Mouse (Mus musculus): ENCODE data around the gene Aldh2. TPM values are rescaled to one million over a fixed set of nuclear protein-coding genes. Genes with fewer than 3 reads are reported as not detected.

The Aldh2 gene
- total RNA-seq, 1 experiment from 2014 or later: 532 TPM

DNA sequence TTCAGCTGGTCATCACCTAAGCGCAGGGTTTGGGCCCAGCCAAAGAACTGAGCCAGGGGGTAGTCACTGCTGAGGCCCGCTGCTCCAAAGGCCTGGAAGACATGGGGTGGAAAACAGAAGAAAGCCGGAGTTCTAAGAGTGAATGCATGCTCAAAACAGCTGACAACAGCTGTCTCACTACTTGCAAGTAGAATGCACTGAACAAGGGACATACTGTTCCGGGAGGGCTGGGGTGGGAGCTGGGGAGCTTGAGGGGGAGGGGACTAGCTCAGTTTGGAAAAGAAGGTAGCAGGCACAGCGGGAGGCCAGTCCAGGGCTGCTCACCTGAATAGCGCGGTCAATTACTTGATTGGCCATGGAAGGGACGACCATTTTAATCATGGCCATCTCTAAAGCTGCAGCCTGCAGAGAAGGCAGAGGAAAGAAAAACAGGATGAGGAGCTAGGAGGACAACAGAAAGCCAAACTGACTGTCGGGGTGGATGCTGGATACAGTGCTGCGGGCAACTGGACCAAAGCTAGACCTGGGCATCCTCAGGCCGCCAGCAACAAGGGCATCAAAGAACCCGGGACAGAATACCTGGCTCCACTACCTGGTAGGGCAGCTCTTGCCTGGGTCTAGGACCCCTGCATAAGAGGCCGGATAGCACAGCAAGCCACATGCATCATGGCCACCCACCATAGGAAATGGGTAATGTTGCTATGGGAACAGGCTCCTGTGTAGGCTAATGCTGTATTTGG, 5.4 kb upstream of the Aldh2 start:
- ATAC-seq (replicated peaks in 1 of 2; ENCODE audit: insufficient read depth in 1 of 2, low FRiP score in 2 of 2, low TSS enrichment in 1 of 2, low read depth in 1 of 2, poor library complexity in 2 of 2, severe bottlenecking in 2 of 2): no peak

DNA sequence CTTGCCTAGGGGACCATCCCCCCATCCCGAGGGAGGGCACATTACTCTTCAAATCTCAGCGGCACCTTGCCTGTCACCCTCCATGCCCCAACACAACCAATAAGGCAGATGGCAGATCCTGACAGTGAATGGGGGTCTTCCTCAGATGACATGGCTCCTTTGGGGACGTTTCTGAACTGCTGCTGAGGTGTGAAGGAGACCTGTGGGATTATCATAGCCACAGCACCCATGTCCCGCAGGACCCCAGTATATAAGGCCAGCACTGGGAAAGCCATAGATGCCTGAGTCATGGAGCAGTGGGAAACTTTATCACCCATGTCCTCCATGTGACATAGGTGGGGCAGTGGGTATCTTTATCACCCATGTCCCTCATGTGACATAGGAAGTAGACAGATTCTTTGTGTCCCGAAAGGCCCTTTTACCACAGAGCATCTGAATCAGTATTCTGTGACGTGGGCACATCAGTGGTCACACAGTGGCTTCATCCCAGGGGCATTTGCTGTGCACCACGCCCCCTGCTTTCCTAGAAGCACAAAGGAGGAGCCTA, 4.4 kb upstream of the Aldh2 start:
- ATAC-seq (replicated peaks in 1 of 2; ENCODE audit: insufficient read depth in 1 of 2, low FRiP score in 2 of 2, low TSS enrichment in 1 of 2, low read depth in 1 of 2, poor library complexity in 2 of 2, severe bottlenecking in 2 of 2): no peak

DNA sequence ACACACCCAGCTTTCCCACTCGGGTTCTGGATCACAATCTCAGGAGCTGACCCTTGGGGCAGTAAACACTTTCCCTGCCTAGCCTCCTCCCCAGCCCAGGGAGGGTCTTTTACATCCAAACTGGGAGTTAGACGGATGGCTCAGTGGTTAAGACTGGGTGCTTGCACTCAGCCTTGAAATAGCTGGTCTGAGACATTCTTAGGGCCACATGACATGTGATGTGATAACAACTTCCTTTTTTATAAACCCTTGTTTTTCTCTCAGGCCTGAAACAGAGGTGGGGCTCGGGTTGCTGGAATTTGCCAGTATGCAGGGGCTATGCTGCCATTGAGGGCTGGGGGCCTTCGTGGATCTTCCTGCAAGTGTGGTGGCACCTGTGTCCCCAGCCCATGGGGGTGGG, 3.7 kb upstream of the Aldh2 start:
- ATAC-seq (replicated peaks in 1 of 2; ENCODE audit: insufficient read depth in 1 of 2, low FRiP score in 2 of 2, low TSS enrichment in 1 of 2, low read depth in 1 of 2, poor library complexity in 2 of 2, severe bottlenecking in 2 of 2): no peak

DNA sequence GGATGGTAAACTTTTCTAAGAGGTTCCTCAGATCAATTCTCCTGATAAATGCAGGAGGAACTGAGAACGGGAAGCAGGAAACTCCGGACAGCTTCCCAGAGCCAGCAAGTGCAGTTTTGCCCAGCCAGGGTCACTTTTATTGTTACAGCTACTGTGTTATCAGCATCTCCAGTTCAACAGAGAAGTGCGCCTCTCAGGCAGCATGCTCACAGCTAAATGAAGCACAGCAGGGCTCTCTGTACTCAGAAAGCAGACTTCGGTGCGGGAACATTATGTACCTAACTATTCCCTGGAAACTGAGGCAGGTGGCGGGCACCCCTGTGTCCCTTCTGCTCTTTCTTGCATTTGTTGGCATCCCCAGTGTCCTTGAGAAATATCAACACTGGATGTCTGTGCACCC, 2.6 kb upstream of the Aldh2 start:
- no peak for ATAC-seq (replicated peaks in 1 of 2; ENCODE audit: insufficient read depth in 1 of 2, low FRiP score in 2 of 2, low TSS enrichment in 1 of 2, low read depth in 1 of 2, poor library complexity in 2 of 2, severe bottlenecking in 2 of 2)

DNA sequence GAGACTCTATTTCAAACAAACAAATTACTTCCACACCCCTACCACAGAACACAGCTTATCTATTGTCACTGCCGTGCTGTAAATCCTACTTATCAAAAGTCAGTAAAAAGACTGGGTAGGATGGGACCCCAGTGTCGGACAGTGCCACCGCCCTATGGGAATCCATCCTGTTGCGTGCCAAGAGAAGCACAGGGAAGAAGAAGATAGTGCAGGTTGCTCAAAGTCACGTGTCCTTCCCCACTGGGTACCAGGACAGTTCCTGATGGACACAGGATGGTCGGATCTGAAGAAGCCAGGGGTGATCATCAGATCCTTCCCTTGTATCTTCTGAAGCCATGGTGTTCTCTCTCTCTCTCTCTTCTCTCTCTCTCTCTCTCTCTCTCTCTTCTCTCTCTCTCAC, 2.1 kb upstream of the Aldh2 start:
- no peak for ATAC-seq (replicated peaks in 1 of 2; ENCODE audit: insufficient read depth in 1 of 2, low FRiP score in 2 of 2, low TSS enrichment in 1 of 2, low read depth in 1 of 2, poor library complexity in 2 of 2, severe bottlenecking in 2 of 2)

DNA sequence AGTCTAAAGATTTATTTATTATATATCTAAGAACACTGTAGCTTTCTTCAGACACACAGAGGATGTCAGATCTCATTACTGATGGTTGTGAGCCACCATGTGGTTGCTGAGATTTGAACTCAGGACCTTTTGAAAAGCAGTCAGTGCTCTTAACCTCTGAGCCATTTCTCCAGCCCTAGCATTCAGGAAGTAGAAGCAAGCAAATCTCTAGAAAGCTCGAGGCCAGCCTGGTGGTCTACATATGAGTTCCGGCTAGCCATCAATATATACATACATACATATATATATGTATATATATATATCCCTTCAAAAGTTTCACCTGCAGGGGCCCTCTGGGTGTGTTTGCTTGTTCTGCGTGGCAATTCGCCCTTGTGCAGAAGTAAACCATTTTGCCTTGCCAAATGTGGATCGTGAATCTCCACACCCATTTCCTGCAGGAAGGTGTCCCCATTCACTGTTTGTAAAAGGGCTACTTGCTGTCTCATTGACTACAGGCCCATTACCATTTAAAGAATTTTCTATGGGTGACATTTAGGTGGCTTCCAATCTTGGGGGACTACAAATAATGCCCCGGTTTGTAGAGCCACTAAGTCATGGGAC, 1.2 kb upstream of the Aldh2 start:
- ATAC-seq (replicated peaks in 1 of 2; ENCODE audit: insufficient read depth in 1 of 2, low FRiP score in 2 of 2, low TSS enrichment in 1 of 2, low read depth in 1 of 2, poor library complexity in 2 of 2, severe bottlenecking in 2 of 2): no peak

DNA sequence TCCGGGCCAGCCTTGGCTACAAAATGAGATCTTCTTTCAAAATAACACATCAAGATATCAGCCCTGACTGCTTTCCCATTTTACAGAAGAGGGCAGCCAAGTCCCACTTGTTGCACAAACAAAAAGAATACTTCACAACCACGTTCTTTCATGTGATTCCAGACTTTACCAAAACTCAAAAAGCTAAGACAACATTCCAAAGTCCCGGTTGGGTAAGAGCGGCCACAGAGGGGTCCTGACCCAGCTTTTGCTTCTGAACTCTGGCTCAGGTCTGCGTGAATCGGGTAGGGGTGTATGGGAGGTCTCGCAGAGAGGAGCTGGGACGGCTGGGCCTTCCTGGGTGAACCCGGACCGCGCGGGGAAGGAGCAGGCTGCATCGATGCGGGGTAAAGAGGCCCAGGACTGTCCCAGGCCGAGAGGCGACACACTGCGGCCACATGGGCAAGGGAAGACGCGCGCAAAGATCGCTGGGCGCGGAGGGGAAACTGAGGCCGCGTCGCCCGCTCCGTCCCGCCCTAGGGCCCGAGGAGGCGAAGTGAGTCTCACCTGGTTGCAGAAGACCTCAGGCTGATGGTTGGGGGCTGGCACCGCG, 712 bp downstream of the Aldh2 start:
- no peak for ATAC-seq (replicated peaks in 1 of 2; ENCODE audit: insufficient read depth in 1 of 2, low FRiP score in 2 of 2, low TSS enrichment in 1 of 2, low read depth in 1 of 2, poor library complexity in 2 of 2, severe bottlenecking in 2 of 2)

DNA sequence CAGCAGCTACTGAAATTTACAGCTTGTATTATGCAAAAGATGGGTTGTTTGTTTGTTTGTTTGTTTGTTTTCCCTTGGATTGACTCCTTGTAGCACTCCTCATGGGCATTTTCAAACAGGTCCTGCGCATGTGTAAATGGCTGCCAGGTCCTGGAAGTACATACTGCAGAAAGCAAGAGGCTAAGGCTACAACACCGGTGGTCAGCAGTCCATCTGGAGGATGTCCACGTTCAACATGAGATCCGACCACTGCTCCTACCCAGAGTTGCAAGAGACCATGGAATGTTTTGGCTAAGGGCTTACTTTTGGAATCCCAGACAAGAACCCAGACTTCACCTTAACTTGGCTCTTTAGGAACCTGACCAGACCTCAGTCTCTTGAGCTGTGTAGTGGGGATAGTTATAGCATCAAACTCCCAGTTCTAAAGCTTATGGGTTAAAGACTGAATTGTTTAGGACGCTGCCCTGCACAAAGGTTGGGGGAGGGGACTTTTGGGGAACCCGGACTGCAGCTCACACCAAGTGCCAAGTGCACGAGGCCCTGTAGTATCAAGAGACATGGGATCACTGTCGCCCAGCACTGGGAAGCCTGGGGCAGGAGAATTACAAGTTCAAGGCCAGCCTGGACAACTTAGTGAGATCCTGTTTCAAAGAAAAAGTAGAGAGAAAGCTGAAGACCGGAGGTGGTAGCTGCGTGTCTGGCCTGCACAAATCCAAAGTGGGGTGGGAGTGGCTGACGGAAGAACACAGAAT, 1.4 kb downstream of the Aldh2 start:
- ATAC-seq (replicated peaks in 1 of 2; ENCODE audit: insufficient read depth in 1 of 2, low FRiP score in 2 of 2, low TSS enrichment in 1 of 2, low read depth in 1 of 2, poor library complexity in 2 of 2, severe bottlenecking in 2 of 2): no peak

DNA sequence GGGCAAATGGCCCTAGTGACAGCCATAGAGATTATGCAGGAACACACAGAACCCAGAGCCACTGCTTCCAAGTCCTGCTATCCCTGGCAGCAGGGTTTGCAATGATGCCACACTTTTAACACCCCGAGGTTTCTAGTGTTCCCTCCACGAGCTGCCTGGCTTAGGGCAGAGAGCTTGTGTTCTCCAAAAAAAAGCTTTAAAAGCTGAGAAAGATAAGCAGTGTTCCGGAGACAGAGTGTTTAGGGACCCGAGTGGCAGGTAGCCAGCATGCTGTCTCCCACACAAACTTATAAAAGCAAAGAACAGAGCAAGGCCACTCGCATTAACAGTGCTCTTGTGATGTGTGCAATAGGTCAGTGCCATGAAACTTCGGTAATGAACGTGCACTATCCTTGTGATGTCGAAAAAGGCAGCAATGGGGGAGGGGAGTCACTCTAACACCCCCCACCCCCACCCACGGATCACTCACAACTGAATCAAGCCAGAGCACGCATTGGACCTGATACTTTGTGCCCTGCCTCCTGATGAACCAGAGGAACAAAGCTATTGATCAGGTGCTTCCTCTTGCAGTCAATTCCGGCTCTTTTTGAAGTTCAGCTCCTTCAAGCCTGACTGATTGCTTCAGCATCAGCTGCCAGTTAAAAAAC, 2.1 kb downstream of the Aldh2 start:
- ATAC-seq (replicated peaks in 1 of 2; ENCODE audit: insufficient read depth in 1 of 2, low FRiP score in 2 of 2, low TSS enrichment in 1 of 2, low read depth in 1 of 2, poor library complexity in 2 of 2, severe bottlenecking in 2 of 2): no peak

DNA sequence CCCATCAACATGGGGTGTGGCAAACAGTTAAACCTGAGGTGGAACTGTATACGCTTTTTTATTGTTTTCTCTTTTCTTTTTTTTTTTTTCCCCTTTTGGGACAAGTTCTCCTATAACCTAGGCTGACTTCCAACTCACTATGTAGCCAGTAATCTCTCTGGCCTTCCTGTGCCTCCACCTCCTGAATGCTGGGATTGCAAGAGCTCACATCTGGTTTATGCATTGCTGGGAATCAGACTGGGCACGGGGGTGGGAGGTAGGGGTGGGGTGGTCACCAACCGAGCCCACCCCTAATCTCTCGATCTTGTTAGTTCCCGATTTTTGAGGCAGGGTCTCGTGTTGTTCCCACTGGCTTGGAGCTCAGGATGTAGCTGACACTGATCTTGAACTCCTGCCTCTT, 3.7 kb downstream of the Aldh2 start:
- ATAC-seq (replicated peaks in 1 of 2; ENCODE audit: insufficient read depth in 1 of 2, low FRiP score in 2 of 2, low TSS enrichment in 1 of 2, low read depth in 1 of 2, poor library complexity in 2 of 2, severe bottlenecking in 2 of 2): no peak

DNA sequence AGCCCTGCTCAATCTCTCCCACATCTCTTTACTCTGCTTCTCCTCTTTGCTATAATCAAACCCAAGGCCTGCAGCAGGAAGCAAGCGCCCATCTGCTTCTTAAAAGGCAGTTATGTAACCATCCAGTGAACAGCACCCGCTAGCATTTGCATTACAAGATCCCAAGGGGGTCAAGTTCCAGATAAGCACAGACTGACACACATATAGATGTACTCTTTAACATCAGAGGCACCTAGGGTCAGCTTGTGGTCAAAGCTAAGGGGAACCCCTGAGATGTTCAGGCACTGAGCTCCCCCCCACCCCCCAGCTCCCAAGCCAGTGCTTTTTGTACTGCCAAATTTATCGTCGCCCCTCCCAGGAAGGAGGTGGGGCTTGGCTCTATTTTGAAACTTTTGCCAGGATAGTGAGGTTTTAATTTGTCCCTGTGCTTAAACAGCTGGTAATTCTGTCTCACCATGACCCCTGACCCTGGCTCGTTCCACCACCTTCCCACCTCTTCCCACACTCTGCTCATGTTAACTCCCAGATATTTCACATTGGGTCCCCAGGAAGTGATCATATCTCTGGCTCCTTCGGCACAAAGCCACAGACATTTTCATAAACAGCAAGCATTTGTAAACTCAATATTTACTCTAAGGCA, 7.1 kb downstream of the Aldh2 start:
- peak; percentile 24 to 38; a peak in 3 of 4 replicates for ATAC-seq (replicated peaks in 1 of 2; ENCODE audit: insufficient read depth in 1 of 2, low FRiP score in 2 of 2, low TSS enrichment in 1 of 2, low read depth in 1 of 2, poor library complexity in 2 of 2, severe bottlenecking in 2 of 2)

DNA sequence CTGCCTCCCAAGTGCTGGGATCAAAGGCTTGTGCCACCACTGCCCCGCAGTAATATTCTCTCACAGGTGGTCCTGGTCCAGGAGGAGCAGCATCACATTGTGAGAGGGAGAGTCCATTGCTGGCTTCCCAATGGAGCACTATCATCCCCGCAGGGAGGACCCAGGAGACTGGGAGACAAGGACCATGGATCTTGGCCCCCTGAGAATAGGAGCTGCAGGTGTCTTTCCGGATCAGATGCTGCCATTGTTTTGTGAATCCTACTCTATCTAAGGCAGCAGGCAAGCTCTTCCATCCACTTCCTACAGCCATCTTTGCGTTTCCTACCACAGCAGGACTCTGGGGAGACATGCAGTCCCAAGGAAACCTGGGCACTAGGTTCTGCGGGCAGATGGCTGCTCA, 7.9 kb downstream of the Aldh2 start:
- no peak for ATAC-seq (replicated peaks in 1 of 2; ENCODE audit: insufficient read depth in 1 of 2, low FRiP score in 2 of 2, low TSS enrichment in 1 of 2, low read depth in 1 of 2, poor library complexity in 2 of 2, severe bottlenecking in 2 of 2)

DNA sequence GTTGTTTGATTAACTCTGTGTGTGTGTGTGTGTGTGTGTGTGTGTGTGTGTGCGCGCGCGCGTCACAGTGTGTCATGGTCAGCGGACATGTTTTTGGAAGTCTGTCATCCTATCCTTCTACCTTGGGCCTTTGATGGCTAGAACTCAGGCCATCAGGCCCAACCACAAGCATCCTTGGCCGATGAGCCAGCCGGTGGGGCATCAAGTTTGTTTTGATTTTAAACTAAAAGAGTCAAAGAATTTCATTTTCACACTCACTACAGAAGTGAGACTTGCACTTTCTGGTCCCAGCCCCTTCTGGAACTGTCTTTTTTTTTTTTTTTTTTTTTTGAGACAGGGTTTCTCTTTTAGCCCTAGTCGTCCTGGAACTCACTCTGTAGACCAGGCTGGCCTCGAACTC, 8.6 kb downstream of the Aldh2 start:
- no peak for ATAC-seq (replicated peaks in 1 of 2; ENCODE audit: insufficient read depth in 1 of 2, low FRiP score in 2 of 2, low TSS enrichment in 1 of 2, low read depth in 1 of 2, poor library complexity in 2 of 2, severe bottlenecking in 2 of 2)

DNA sequence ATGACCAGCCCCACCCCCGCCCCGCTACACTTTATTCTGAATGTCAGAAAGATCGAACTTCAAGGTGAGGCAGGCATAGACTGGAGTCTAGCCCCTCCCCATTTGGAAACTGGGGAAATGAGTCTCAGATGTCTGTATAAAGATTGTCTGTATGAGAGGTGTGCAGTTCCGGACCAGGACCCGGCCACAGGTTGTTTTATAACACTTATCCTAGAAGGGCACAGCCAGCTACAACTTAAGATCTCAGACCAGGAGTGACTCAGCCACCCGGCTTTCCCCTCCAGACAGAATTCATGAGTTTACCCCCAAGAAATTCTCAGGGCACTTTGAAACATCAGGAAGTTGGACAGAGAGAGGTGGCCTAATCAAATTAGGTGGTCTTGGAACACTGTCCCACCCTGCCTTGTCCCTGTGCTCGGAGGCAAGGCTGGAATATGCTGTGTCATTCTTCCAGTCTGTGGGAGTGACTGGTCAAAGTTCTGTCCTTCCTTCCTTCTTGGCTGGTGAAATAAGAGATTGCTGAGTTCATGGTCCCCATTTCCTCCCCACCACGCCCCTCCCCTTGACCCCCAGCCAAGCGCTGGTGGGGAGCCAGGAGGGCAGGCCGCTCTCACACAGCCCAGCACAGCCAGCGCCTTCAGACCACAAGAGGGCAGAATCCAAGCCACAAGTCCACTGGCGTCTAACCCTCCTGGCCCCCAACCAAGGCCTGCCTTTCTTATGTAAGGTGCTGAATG, 9.7 kb downstream of the Aldh2 start:
- ATAC-seq (replicated peaks in 1 of 2; ENCODE audit: insufficient read depth in 1 of 2, low FRiP score in 2 of 2, low TSS enrichment in 1 of 2, low read depth in 1 of 2, poor library complexity in 2 of 2, severe bottlenecking in 2 of 2): peak; percentile 82 to 89

DNA sequence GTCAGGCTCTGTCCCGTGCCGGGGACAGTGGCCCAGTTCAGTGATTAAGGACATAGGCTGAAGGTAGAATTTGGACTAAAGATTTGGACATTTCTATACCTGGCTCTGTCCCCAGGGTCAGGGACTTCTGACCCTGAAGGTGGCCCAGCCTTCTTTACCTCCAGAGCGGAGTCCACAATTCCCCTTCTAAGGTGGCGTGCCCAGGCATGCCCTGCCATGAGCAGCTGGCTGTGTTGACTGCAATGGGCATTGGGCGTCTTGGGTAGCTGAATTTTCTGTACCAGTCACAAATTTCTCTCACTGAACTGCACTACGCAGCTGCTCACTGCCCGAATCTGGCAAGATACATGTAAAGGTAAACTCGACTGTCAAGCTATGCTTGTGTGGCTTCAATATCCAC, 11.7 kb downstream of the Aldh2 start:
- ATAC-seq (replicated peaks in 1 of 2; ENCODE audit: insufficient read depth in 1 of 2, low FRiP score in 2 of 2, low TSS enrichment in 1 of 2, low read depth in 1 of 2, poor library complexity in 2 of 2, severe bottlenecking in 2 of 2): no peak

DNA sequence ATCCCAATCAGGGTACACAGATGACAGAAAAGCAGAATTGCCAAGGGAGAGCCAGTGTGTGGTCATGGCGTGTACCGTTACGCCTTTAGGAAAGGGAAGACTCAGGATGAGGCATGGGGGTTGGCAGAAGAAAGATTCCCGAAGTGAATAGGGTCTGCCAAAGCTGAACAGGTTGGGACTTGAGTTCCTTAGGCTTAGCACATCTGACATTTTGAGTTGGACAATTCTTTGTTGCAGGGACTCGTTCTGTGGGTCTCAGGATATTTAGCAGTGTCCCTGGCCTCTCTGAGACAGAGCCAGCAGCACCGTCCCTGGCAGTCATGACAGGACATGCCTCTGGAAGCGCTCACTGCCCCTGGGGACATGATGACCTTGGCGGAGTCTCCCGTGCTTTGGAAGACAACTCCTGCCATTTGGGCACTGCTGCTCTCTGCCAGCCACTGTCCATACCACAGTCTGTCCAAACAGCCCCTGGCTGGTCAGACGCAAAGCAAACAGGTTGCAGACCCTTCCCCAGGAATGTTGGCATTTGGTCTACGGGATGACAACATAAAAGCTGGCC, 16.6 kb downstream of the Aldh2 start:
- no peak for ATAC-seq (replicated peaks in 1 of 2; ENCODE audit: insufficient read depth in 1 of 2, low FRiP score in 2 of 2, low TSS enrichment in 1 of 2, low read depth in 1 of 2, poor library complexity in 2 of 2, severe bottlenecking in 2 of 2)

All from hematopoietic stem cell, adult 5-6 weeks (primary cell).